Mouse (Mus musculus) heart, embryonic 13.5 days (tissue): ENCODE measurements around the gene Neurod2. TPM values are rescaled to one million over a fixed set of nuclear protein-coding genes. Genes with fewer than 3 reads are reported as not detected.

ENCODE experiments used
- ATAC-seq: fragments of 200-750 bp; cut with Nextera tagmentation; 2 replicates; pipeline ENCODE4 v1.8.0; 2017; ENCODE audit warnings: moderate TSS enrichment; ENCODE audit not compliant: insufficient number of reproducible peaks, low FRiP score, low TSS enrichment; ENCODE audit errors: extremely low read depth
- H3K27ac ChIP-seq: fragments of 300-500 bp; sonication (generic); replicated peaks from 2 replicates; pipeline ENCODE4 v1.5.1; 2015; ENCODE audit warnings: moderate library complexity, mild to moderate bottlenecking, inconsistent platforms
- H3K27me3 ChIP-seq: fragments of 300-500 bp; sonication (generic); replicated peaks from 2 replicates; pipeline ENCODE4 v1.6.1; 2015; ENCODE audit warnings: mild to moderate bottlenecking, inconsistent platforms
- H3K36me3 ChIP-seq: fragments of 300-500 bp; sonication (generic); 2 replicates; pipeline ENCODE4 v1.6.1; 2015; ENCODE audit warnings: mild to moderate bottlenecking, inconsistent platforms
- H3K4me1 ChIP-seq: fragments of 300-500 bp; sonication (generic); 2 replicates; pipeline ENCODE4 v1.6.1; 2015; ENCODE audit warnings: inconsistent platforms
- H3K4me2 ChIP-seq: fragments of 300-500 bp; sonication (generic); 2 replicates; pipeline ENCODE4 v1.6.1; 2015; ENCODE audit warnings: inconsistent platforms, mild to moderate bottlenecking, moderate library complexity
- H3K4me3 ChIP-seq: fragments of 300-500 bp; sonication (generic); 2 replicates; pipeline ENCODE4 v1.5.1; 2015; ENCODE audit warnings: moderate library complexity, mild to moderate bottlenecking, inconsistent platforms
- H3K9ac ChIP-seq: fragments of 300-500 bp; sonication (generic); 2 replicates; pipeline ENCODE4 v1.6.1; 2015; ENCODE audit warnings: inconsistent platforms, mild to moderate bottlenecking, moderate library complexity
- H3K9me3 ChIP-seq: fragments of 300-500 bp; sonication (generic); 2 replicates; pipeline ENCODE4 v1.6.1; 2016; ENCODE audit warnings: inconsistent platforms
- WGBS: fragments of 180-500 bp; shearing (Covaris S2); methylation state at CpG from one replicate; pipeline ENCODE4 v1.1.7; 2015; ENCODE audit warnings: mixed read lengths; 5-methylcytosine and 5-hydroxymethylcytosine counted together
- polyA plus RNA-seq: library from polyadenylated mRNA; unstranded; fragments of >200 nt; fragmentation: Nextera tagmentation; extraction: Ambion mirVana; gene quantifications from 2 replicates; pipeline ENCODE4 v1.2.1, GENCODE M21; 2015

The Neurod2 gene
- 0.04 TPM in 1 of 2 replicates, not detected in the other for polyA plus RNA-seq

DNA sequence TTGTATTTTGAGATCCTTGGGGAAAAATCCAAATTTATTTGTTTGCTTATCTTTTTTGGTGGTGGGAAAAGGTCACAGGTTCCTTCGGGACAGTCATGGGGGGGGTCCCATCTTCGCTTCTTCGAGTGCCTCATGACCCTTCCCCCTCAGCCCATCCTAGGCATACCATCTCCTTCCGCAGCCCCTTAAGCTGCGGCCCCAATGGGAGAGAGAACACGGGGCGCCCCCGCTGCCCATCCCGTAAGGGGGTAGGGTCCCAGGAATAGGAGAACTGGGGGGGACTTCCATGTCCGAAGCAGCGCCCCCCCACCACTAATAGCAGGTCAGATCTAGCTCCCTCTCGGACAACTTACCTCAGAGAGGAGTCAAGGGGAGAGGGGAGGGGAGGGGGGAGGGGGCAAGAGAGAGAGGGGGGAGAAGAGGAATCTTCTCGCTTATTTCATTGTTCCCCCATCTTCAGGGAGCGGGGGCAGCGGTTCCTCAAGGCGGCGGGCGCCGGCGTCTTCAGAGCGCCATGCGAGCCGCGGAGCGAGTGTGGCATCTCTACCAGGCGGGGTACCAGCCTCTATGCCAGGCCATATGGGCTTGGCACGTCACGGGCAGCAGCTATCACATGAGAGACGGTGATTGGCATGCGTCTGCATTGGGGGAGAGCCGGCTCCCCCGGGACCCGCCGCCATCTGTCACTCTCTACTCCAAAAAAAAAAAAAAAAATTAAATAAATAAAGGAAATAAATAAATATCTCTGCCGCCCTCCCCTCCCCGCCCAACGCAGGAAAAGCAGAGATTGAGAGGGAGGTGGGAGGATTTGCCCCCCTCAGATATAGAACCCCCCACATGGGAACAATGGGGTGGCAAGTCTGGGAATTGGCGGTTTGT, at the start of gene Neurod2:
TSS of gene Neurod2 (minus strand) at position 568 of the 879 bp plus-strand sequence.
- Histone ChIP-seq H3K4me2 (peak within 1 kb of the TSS; percentile 64), H3K27me3 (peaks cover 100% of the 10 kb centered on the region), H3K9ac (0 out of 2 replicates have a peak within 1 kb of the TSS, but pooled peaks have one; percentile 47), H3K4me3 (peak within 1 kb of the TSS; percentile 44), H3K4me1 (peaks cover 21% of the 10 kb centered on the region), H3K9me3 (no peaks in the 10 kb centered on the region; the same call in 1 of the 2 replicates), H3K36me3 (no peaks in the 10 kb centered on the region), H3K27ac (no peak within 1 kb of the TSS)
- ATAC-seq = no peak
- 3% methylated on average over 38 of the region's 38 CpGs for WGBS

DNA sequence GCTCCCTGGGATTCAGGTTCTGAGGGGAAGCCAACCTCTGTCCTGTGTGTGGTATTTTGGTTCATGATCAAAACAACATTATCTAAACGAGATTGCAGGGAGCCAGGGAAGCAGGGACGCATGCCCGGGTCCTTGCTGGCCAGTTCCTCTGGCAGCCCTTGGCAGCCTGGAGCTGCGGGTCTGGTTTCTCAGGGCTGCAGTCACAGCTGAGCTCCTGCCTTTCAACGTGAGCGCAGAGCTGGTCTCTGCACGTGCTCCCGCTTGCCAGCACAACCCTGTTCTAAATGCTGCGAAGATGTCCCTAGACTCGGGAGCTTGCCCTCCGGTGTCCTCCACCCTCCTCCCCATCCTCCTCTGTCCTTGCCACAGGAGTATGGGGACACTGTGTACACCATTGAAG, 48.3 kb upstream of the Neurod2 start:
- H3K27me3 ChIP-seq = no peaks in the 10 kb centered on the region
- H3K4me3 ChIP-seq = no peak overlapping the region
- 0 out of 2 replicates have a peak, but pooled peaks have one; percentile 4 for ATAC-seq
- 55% methylated on average over 11 of the region's 11 CpGs for WGBS
- peak overlapping the region; percentile 57 for H3K27ac ChIP-seq
- no peaks in the 10 kb centered on the region for H3K9me3 ChIP-seq
- H3K4me1 ChIP-seq = peaks cover 79% of the 10 kb centered on the region
- peak overlapping the region; percentile 55; the same call in 1 of the 2 replicates for H3K9ac ChIP-seq
- H3K36me3 ChIP-seq = peaks cover 66% of the 10 kb centered on the region
- no peak overlapping the region for H3K4me2 ChIP-seq

DNA sequence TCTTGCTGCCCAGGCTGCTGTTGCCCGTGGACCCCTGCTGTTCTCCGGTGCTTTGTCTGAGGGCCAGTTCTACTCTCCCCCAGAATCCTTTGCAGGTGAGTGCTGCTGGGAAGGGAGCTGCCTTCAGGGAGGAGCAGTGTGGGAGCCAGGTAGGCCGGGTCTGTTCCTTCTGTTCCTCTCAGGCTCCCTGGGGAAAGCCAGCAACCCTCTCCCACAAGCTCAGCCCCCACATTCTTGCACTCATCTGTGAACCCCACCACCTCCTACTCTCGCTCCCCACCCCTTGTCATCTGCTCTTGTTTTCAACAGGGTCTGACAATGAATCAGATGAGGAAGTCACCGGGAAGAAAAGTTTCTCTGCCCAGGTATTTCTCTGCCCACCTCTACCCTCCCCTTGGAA, 47.3 kb upstream of the Neurod2 start:
- no peak overlapping the region for H3K4me3 ChIP-seq
- H3K27ac ChIP-seq = peak overlapping the region; percentile 57; the same call in 1 of the 2 replicates
- no peaks in the 10 kb centered on the region for H3K27me3 ChIP-seq
- WGBS = 66% methylated on average over 5 of the region's 5 CpGs
- no peak for ATAC-seq
- H3K4me1 ChIP-seq = peaks cover 88% of the 10 kb centered on the region
- H3K9ac ChIP-seq = peak overlapping the region; percentile 55
- H3K9me3 ChIP-seq = no peaks in the 10 kb centered on the region
- peaks cover 66% of the 10 kb centered on the region for H3K36me3 ChIP-seq
- no peak overlapping the region for H3K4me2 ChIP-seq

DNA sequence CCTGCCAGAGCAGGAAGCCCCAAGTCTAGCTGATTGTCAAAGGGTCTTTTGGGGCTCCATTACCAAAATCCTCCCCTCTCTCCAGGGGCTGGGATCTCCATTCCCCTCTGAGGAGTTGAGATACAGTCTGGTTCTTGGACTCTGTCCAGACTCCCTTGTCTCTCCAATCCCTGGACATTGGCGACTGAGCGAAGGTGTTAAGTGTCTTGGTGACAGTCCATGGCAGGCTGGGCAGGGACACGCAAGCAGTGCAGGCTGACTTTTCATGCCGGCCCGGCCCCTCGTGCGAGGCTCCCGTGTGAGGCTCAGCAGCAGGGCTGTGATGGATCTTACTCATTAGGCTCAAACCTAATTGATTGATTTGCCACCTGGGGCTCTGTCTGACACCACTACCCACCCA, 44.8 kb upstream of the Neurod2 start:
- Histone ChIP-seq H3K27me3 (no peaks in the 10 kb centered on the region), H3K4me3 (no peak overlapping the region), H3K4me2 (peak overlapping the region; percentile 33), H3K9ac (peak overlapping the region; percentile 69), H3K4me1 (peaks cover 97% of the 10 kb centered on the region), H3K27ac (peak overlapping the region; percentile 90), H3K36me3 (peaks cover 47% of the 10 kb centered on the region), H3K9me3 (no peaks in the 10 kb centered on the region)
- WGBS = 27% methylated on average over 8 of the region's 8 CpGs
- ATAC-seq = no peak

DNA sequence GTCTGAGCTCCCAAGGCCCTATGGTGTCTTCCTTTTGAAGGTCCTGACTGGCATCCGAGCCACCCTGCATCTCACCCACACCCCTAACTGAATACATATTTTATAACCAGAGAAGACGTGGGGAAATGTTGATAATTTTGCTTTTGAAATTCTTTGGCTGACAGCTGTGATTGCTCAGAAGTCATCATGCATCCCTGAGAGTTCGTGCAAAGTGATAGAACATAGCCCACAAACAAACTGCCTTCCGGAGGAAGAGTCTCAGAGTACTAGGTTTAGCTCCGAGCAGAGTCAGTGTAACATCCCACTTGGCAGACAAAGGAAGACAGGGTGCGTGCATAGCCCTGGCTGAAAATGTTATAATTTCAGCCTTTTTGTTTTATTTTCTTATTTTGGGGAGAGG, 43.8 kb upstream of the Neurod2 start:
- no peak overlapping the region for H3K4me3 ChIP-seq
- H3K27me3 ChIP-seq = no peaks in the 10 kb centered on the region
- H3K4me1 ChIP-seq = peaks cover 96% of the 10 kb centered on the region
- peaks cover 37% of the 10 kb centered on the region for H3K36me3 ChIP-seq
- H3K9ac ChIP-seq = peak overlapping the region; percentile 69
- WGBS = 71% methylated on average over 6 of the region's 6 CpGs
- no peaks in the 10 kb centered on the region for H3K9me3 ChIP-seq
- peak overlapping the region; percentile 90 for H3K27ac ChIP-seq
- peak overlapping the region; percentile 36 for H3K4me2 ChIP-seq
- no peak for ATAC-seq

DNA sequence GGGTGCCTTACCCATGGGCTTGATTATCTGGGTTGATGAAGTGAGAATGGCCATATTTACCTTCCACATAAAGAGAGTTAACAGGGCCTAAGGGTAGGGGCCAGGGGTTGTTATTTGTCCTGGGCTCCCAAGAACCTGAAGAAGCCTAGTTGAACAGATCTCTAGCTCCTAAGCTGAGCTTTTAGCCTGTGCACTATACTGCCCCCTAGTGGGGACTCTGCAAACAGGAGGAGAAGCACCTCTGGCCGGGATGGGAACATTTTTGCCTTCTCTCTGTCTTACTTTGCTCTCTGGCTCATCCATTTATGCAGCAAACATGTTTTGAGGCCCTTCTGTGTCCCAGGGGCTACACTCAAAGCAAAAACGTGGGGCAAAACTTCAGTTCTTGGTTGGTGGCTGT, 43.0 kb upstream of the Neurod2 start:
- no peak for ATAC-seq
- H3K4me2 ChIP-seq = peak overlapping the region; percentile 36
- WGBS = 9% methylated on average over 2 of the region's 2 CpGs
- peaks cover 95% of the 10 kb centered on the region for H3K4me1 ChIP-seq
- peak overlapping the region; percentile 68; the same call in 1 of the 2 replicates for H3K27ac ChIP-seq
- H3K36me3 ChIP-seq = peaks cover 29% of the 10 kb centered on the region
- H3K27me3 ChIP-seq = no peaks in the 10 kb centered on the region
- H3K4me3 ChIP-seq = peak overlapping the region; percentile 26
- H3K9ac ChIP-seq = peak overlapping the region; percentile 68
- no peaks in the 10 kb centered on the region for H3K9me3 ChIP-seq

DNA sequence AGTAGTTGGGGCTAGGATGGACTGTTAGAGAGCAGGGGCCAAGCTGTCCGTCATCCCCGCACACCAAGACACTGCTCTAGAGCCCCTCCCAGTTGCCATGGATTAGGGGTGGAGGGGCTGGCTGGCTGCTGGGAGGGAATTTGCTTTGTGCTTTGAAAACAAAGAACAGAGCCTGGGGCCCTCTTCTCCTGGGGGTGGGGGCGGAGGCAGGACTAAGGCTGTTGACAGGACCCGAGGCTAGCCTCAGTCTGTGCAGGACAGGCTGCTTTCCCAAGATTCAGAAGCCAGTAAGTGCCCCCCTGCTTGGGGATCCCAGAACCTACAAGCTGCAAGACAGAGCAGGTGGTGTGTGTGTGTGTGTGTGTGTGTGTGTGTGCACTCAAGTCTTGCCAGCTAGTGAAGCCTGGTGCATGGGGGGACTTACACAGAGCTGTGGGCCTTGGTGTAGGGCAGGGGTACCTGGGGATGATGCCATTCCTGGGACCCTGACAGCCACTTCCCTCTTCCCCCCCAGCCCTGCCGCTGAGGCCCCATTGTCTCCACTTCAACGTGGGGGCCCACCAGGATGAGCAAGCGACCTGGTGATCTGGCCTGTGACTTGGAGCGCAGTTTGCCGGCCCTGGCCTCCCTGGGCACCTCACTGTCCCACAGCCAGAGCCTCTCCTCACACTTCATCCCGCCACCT, 42.2 kb upstream of the Neurod2 start:
- H3K4me1 ChIP-seq = peaks cover 95% of the 10 kb centered on the region
- H3K9me3 ChIP-seq = no peaks in the 10 kb centered on the region
- no peaks in the 10 kb centered on the region for H3K27me3 ChIP-seq
- peak overlapping the region; percentile 36 for H3K4me2 ChIP-seq
- H3K36me3 ChIP-seq = peaks cover 23% of the 10 kb centered on the region
- ATAC-seq = no peak
- peak overlapping the region; percentile 68 for H3K27ac ChIP-seq
- 42% methylated on average over 10 of the region's 10 CpGs for WGBS
- H3K9ac ChIP-seq = peak overlapping the region; percentile 69
- peak overlapping the region; percentile 16 for H3K4me3 ChIP-seq

DNA sequence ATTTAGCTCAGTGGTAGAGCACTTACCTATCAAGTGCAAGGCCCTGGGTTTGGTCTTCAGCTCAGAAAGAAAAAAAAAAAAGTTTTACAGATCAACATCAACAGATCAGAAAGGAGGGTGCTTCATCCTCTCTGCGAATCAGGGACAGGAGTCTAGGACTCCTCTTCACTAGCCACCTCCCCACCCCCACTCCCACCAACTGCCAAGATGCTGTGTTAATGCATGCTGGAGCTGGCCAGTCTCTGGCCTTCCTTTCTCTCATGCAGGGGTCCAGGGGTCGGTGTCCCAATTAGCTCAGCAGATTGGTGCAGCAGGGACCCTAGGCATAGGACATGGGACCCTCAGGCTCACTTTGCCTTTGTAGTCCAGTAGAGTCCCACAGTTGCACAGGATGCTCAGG, 41.1 kb upstream of the Neurod2 start:
- H3K36me3 ChIP-seq = peaks cover 14% of the 10 kb centered on the region
- no peaks in the 10 kb centered on the region for H3K27me3 ChIP-seq
- no peak overlapping the region for H3K27ac ChIP-seq
- no peaks in the 10 kb centered on the region for H3K9me3 ChIP-seq
- H3K4me1 ChIP-seq = peaks cover 95% of the 10 kb centered on the region
- 76% methylated on average over 2 of the region's 2 CpGs for WGBS
- H3K4me2 ChIP-seq = no peak overlapping the region
- H3K4me3 ChIP-seq = no peak overlapping the region
- H3K9ac ChIP-seq = peak overlapping the region; percentile 69; the same call in 1 of the 2 replicates
- ATAC-seq = no peak

DNA sequence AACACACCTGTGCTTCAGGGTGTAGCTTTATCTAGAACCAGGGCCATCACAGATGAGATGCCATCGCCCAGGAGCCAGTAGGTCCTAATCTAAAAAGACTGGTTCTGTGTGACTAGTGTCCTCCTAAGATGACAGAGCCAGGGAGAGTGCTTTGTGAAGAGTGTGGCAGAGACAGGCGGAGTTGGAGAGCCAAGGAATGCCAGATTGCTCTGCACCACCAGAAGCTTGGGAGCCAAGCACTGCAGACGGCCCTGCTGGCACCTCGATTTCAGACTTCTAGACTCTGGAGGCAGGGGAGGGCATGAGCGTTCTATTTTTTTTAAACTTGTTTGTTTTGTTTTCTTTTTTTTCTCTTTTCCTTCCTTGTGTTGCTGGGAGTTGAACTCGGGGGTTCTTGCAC, 39.9 kb upstream of the Neurod2 start:
- WGBS = 61% methylated on average over 6 of the region's 6 CpGs
- H3K36me3 ChIP-seq = peaks cover 4% of the 10 kb centered on the region; the same call in 1 of the 2 replicates
- H3K27ac ChIP-seq = no peak overlapping the region
- H3K27me3 ChIP-seq = no peaks in the 10 kb centered on the region
- H3K9ac ChIP-seq = no peak overlapping the region
- H3K4me1 ChIP-seq = peaks cover 84% of the 10 kb centered on the region
- no peak for ATAC-seq
- no peaks in the 10 kb centered on the region for H3K9me3 ChIP-seq
- H3K4me3 ChIP-seq = no peak overlapping the region
- H3K4me2 ChIP-seq = no peak overlapping the region

DNA sequence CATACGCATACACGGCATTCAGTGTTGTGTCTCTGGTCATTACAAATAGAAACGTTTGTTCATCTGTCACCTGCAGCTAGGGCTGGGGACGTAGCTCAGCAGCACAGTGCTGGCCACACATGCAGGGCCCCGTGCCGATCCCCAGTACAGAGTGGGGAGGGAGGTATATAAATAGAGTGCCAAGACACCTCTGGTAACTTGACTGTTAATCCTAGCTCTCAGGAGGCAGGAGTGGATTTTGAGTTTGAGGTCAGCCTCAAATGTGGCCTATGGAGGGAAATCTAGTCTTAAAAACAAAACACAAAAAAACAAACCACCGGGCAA, 38.4 kb upstream of the Neurod2 start:
- Histone ChIP-seq H3K36me3 (peaks cover 4% of the 10 kb centered on the region; the same call in 1 of the 2 replicates), H3K27me3 (no peaks in the 10 kb centered on the region), H3K4me1 (peaks cover 78% of the 10 kb centered on the region), H3K4me3 (no peak overlapping the region), H3K9me3 (no peaks in the 10 kb centered on the region), H3K4me2 (no peak overlapping the region), H3K27ac (peak overlapping the region; percentile 78), H3K9ac (no peak overlapping the region)
- ATAC-seq = no peak
- WGBS = 59% methylated on average over 7 of the region's 7 CpGs

DNA sequence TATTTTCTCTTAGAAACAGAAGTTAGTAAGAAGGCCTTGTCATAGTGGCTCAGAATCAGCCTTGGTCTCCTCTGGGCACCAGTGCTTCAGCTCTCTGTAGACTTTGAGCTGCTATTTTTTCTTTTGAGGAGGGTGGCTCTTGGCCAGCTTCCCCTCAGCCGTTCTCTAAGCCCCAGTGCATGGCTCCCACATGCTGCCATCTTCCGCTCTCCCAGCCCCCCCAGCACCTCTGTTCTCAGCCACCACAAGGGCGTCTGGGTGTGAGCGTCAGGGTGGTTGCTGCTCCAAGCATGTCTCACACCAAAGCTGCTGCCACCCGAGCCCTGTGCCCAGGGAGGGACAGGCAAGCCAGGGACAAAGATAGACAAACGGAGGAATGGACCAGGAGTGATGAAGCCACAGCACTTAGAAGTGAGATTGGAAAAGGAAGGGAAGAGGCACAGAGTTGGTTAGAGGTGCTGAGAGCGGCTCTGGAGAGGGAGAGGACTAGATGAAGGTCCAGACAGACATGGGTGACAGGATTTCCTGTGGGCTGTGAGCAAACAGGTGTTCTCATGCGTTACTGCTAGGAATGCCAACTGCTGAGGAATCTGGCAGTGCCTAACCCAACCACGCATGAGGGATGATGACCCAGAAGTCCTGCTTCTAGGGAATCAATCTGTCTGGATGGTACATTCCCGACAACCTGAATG, 37.9 kb upstream of the Neurod2 start:
- H3K27ac ChIP-seq = peak overlapping the region; percentile 78
- no peak for ATAC-seq
- peak overlapping the region; percentile 62; the same call in 1 of the 2 replicates for H3K9ac ChIP-seq
- H3K27me3 ChIP-seq = no peaks in the 10 kb centered on the region
- no peaks in the 10 kb centered on the region for H3K9me3 ChIP-seq
- peaks cover 4% of the 10 kb centered on the region; the same call in 1 of the 2 replicates for H3K36me3 ChIP-seq
- no peak overlapping the region for H3K4me2 ChIP-seq
- WGBS = 52% methylated on average over 10 of the region's 10 CpGs
- H3K4me3 ChIP-seq = no peak overlapping the region
- H3K4me1 ChIP-seq = peaks cover 74% of the 10 kb centered on the region
